Mouse (Mus musculus) cerebellum, adult 9-11 months (tissue): Measurements from ENCODE around the gene Ccdc138.
A peak's percentile ranks its signal among the peaks of the same experiment; 100 is the strongest.

Experiments
- DNase-seq: peaks from one replicate; pipeline ENCODE4 v3.0.0; 2022

Ccdc138 gene

DNA sequence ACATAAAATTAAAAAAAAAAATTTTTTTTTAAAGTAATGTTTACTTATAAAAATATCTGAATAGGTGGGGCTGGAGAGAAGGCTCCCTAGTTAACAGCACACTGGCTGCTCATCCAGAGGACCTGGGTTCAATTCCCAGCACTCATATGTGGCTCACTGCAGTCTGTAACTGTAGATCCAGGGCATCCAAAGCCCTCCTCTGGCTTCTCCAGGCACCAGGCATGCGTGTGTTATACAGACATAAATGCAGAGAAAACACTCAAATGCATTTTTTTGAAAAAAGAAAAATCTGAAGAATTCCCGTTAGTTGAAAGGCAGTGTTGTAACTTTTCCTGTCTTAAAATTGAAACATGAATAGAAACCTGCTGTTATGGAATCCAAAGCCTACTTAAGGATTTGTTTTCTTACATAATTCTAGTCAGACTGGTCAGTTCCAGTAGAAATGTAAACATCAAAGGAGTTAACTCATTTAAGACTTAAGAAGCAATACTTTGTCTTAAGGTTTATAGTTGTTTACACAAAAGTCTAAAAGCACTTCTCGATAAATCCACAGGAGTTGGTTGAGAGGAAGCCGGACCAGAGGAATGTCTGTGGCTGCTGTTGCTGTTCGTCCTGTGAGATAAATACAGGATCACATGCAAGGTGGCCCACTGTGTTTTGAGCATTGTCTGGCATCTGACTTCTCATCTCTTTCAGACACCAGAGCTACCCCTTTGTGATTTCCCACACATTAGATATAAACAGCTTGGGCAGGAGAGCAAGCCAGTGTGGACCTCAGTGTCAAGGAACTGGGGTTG is 87.9 kb downstream of the Ccdc138 start:
- DNase-seq: no peak

DNA sequence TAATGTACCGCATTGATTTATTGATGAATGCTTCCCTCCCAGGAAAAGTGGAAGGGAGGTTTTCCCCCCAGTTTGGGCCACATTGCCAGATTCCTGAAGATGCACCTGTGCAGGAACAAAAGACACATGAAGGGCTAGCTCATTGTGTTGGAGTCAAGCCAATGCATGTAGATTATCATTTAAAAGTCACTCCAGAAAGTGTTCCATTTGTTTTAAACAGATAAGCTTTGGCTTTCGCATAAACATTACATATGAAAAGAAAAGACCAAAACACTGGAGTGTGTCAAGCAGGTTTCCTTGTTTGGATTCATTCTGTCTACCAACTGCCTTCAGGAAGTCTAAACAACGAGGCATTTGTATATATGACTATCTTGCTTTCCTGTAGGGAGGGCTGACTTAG is 96.7 kb downstream of the Ccdc138 start:
- no peak for DNase-seq

DNA sequence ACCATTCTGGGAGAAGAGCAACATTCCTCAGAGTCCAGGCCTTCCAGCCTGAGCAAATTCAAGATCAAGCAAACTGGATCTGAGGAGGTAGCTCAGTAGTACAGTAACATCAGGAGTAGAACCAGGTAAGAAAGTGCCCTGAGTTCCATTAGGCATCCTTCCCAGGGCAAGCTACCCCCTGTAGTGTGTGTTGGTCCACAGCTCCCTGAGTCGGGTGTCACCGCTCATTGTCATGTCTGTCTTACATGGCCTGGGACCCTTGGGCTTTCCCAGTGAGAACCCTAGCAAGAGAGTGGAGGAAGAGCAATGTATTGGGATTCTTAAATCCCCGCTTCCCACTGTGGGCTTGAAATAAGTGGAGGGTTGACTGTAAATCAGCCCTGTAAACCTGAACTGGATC is 97.4 kb downstream of the Ccdc138 start:
- DNase-seq: no peak

DNA sequence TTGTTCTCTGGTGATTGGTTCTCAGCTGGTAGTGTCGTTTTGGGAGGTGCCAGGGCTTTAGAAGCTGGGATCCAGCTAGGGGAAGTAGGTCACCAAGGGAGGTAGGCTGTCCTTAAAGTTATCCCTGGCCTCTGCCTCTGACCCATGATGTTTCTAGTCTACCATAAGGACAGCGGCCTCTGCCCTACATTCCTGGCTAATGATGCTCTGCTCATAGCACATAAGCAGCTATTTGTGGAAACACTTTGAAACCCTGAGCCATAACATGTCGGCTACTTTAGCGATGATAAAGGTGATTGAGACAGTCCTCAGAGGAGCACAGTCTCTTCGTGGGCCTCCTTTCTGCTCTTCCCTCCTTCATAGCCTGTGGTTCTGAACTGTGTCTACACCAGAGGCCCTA is 98.1 kb downstream of the Ccdc138 start:
- no peak for DNase-seq

DNA sequence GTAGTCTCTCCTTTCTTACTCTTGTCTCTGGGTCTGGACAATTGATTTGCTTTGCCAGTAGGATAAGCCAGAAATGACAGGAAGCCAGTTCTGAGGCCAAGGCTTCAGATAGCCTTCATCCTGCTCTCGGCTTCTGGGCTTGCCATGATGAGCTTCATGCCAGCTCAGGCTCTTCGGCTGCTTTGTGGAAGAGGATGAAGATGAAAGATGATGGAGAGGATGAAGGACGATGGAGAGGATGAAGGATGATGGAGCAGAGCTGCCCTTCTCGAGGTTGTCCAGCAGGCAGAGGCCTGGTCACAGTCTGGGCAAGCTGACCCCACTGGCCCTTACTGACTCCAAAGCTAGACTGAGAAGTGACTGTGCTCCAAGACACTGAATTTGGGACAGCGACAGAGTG is 102.4 kb downstream of the Ccdc138 start:
- no peak for DNase-seq

DNA sequence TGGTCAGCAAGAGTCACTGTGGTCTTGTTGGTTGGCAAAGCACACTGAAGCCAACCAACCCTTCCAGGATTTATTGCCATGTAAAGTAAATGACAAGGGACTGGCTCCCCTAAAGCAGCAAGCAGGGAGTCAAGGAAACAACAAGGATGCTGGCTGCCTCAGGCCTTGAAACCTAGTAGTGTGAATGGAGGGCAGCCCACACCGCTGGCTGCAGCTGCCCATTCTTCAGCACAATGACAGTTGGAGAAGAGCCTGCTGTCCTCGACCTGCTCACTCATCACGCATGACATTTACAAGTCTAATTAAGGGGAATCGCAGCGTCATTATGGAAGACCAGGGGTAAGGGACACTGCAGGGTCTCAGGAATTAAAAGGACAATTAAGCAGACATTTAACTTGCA is 103.2 kb downstream of the Ccdc138 start:
- DNase-seq: no peak

DNA sequence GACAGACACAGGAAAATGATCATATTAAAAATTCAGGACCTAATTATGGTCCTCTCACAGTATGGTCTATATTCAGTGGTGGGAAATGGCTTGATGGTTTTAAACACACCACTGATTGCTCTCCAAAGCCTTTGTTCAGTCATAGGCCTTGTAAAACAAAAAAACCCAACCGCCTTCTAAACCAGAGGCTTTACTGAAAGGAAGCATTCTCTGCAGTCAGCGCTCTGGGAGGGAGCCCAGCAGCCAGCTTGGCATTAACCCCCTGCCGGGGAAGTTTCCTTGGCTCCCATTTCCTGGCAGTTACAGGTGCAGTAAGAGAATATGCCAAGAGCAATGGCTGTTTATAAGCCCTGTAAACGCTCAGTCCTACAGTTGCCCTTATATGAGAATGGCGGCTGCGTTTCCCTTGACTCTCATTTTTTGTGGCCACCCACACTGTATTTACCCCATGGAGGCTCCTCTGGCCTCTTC is 103.7 kb downstream of the Ccdc138 start:
- peak; percentile 71 for DNase-seq

DNA sequence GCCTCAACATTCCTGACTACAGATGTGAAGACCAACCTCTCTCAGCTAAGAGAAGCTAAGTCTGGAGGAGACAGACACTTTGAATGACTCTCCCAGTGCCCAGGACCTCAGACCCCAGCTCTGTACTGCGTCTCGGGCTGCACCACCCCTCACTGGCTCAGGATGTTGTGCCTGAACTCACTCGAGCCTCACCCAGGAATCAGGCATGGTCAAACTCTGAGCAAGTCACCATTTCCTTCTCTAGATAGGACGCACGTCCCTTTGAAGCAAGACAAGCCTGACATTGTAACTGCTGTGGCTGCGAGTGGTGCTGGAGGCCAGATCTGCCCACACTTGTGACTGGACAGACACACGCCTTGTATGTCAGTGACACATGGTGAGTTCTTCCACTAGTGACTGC is 104.2 kb downstream of the Ccdc138 start:
- DNase-seq: no peak

DNA sequence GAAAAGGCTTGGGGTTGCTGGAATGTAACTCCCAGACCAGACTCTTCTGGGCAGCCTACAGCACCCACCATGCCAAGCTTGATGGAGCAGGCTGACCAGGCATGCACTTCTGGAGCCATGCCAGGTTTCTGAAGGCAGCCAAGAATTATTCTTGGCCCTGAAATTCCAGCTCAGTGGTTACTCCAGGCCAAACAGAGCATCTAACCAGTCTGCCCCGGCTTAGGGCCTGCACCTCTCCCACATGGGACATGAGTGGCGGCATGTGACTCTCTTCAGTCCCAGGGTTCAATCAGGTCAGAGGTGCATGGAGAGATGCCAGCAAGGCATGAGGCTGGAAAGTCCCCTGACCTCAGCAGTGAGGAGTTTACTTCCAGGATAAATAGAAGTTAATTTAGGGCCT is 107.0 kb downstream of the Ccdc138 start:
- peak; percentile 72 for DNase-seq

DNA sequence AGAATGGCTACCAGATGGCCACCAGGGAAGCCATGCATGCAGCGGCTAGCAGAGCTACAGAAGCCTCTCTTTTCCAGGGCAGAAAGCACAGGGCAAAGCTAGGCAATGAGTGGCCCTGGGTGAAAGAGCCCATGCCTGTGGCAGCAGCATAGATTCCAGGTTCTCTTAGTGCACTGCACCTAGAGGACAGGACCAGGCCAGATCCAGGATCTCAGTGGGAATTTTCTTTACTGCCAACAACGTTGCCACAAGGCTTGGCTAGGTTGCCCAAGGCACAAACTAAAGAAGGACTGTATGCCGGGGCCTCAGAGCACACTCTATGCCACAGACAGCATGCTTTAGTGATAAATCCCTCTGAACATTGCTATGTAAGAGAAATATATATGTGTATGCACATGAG is 108.6 kb downstream of the Ccdc138 start:
- no peak for DNase-seq

DNA sequence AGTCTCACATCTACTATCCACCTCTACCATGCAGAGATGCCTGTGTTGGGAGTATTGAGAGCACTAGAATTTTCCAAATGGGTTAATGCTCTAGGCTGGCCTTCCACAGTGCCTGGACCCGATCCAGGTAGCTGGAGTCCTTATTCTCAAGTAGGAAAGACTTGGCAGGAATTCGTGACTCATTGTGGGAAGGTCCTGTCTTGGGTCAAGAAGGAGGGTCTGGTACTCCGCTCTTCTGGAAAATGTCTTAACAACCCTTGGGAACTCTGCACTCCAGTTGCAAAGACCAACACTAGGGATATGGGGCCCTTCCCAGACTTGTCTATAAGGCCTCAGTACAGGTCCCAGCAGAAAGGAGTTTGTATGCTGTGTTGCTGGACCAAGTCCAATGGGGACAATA is 111.1 kb downstream of the Ccdc138 start:
- no peak for DNase-seq

DNA sequence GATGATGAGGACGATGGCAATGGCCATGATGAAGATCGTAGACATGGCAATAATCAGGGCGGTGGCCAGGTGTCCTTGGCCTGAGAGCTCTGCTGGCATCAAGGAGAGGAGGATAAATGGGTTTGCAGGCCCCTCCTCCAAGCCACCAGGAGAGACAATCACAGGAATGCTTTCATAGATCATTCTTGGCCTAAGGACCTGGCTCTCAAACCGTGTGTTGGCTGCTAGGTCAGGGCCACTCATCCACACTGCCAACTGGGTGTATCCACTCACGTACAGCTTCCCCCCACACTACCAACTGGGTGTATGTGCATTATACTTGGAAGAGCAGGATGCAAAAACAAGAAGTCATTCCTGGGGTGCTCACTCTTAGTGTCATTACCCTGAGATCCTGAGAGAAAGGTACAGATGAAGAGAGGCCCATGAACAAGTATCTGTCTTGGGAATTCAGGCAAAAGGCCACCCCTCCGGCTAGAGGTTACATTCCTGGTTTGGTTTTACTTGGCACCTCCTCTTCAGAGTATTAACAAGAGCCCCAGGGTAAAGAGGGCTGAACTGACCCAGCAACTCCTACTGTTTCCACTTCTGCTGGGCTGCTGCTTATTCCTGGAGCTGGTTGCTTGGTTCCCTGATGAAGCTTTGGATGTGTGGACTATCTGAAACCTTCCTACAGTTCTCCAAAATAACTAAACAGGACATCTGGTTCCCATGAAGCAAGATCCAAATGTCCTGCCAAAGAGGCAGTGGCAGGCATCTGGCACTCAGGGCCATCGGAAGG is 112.9 kb downstream of the Ccdc138 start:
- DNase-seq: no peak

DNA sequence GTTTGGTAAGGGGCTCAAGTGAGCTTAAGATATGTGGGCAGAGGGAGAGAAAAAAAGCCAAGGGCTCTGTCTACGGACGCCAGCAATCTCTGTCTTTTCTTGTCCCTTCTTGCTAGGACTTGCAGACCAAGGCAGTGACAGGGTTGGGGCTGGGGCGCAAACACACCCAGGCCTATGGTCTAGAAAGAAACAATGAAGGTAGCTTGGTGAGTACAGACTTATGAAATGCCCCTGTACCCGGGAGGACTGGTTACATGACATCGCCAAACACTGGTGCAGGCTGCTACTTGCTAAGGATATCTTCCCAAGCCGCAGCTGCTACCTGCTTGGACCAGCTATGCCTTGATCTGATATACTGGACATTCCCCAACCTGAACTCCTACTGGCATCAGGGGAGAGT is 116.9 kb downstream of the Ccdc138 start:
- no peak for DNase-seq

DNA sequence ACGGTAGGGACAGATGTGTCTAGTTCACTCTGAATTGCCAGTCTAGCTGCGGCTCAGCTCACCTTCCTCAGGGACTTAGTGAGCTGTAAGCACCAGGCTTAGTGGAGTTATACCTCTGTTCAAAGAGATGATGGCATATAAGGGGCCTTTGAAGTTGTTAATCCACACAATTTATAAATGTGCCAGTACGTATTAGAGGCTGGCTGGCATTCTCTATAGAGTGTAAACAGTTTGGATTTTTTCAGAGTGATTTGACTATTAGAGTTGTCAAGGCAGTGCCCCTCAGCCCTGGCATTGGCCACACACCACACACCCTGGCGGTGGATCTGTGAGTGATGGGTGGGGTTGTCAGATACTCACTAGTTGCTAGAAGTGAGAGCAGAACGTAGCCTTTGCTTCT is 118.8 kb downstream of the Ccdc138 start:
- no peak for DNase-seq

DNA sequence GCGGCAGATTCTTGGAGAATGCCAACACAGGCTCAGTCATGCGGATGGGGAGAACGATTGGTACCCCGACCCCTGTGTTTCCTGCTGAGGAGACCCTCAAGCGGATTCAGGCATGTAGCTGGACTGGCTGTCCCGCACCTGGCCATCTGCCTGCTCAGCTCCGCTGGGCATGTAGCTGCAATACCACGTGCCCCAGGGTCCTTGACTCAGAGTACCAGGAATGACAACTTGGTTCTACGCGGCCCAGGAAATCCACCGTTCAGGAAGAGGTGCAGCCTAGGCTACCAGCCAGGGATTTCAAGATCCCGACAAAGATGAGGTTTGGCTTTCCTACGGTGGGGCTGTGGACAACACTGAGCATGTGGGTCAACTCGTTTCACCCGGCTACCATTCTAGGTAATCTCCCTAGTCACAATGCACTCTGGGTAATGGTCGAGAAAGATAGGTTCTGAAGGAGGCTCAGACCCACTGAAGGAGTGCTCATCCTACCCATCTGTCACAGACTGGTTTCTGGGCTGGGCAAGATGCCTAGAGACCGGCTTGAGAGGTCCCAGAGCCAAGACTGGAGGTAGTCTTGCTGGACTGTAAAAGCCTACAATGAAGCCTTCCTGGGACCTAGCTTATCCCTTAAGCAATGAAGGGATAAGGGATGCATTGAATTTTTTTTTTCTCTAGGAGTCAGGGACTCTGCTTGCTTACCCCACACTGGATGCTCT is 120.9 kb downstream of the Ccdc138 start:
- DNase-seq: peak; percentile 89

DNA sequence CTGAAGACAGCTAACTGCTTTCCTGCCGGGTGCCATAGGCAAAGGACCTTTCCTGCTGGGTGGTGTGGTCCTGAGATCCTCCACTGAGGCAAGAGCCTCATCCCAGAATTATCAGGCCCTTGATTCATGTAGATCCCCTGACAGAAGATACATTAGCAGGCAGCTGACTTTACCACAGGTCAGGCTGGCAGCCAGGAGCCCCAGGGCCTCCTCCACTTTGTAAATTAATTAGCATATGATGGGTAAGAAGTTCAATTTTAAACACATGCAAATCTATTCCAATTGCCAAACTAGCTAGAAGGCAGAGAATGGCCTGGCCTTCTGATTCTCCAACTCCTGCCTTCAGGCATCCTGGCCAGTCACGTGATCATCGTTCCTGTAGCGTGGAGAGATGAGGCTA is 121.5 kb downstream of the Ccdc138 start:
- DNase-seq: peak; percentile 23

DNA sequence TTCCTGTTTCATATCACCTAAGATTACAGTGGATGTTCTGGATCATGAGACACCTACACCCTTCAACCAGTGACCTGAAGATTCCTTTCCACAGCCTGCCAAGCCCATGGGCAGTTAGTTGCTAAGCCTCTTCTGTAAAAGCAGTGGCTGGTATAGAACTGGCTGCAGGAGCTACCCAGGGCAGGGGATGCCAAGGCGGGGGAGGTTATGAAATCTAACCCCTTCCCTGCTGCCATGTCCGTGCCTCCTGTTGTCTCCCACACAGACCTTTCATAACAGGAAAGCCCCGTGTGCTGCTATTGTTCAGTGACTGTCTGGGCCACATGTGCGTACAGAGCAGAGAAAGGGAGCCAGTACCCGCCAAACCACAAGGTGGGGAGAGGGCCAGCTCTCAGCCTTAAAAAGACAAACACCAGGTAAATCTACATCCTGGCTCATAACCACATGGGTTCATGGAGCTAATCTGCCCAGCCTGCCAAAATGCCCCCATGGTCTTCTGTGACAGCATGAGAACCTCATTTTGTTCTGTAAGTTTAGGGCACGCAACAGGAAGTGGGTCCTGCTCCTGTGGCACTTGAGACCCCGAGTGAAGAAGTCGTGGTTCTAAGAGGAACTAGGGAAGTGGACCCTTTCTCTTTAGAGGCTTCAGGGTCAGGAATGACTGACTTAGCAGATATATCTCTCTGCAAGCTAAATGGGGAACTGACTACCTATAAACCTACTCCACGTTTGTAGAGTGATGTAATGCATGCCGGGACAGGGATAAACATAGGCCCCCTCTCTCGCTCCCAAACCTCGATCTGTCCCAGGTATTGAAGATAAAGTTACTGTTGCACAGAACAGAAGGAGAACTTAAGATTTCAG is 127.3 kb downstream of the Ccdc138 start:
- no peak for DNase-seq
